Mouse (Mus musculus) heart, embryonic 16.5 days (tissue): ENCODE results near the gene Npnt. TPM values are rescaled to one million over a fixed set of nuclear protein-coding genes. Genes with fewer than 3 reads are reported as not detected.

Experiments
- ATAC-seq: fragments of 200-750 bp; cut with Nextera tagmentation; replicated peaks from 2 replicates; pipeline ENCODE4 v1.8.0; 2017; ENCODE audit warnings: moderate number of reproducible peaks; ENCODE audit not compliant: insufficient read depth, low FRiP score; ENCODE audit errors: extremely low read depth
- H3K27ac ChIP-seq: fragments of 300-500 bp; sonication (generic); 2 replicates; pipeline ENCODE4 v1.5.1; 2014; ENCODE audit warnings: mild to moderate bottlenecking, low read length, control low read depth, moderate library complexity
- H3K27me3 ChIP-seq: fragments of 300-500 bp; sonication (generic); 2 replicates; pipeline ENCODE4 v1.6.1; 2014; ENCODE audit warnings: low read length, mixed read lengths; ENCODE audit not compliant: control insufficient read depth, insufficient read depth
- H3K36me3 ChIP-seq: fragments of 300-500 bp; sonication (generic); 2 replicates; pipeline ENCODE4 v1.6.1; 2014; ENCODE audit not compliant: control insufficient read depth, insufficient read depth
- H3K4me1 ChIP-seq: fragments of 300-500 bp; sonication (generic); 2 replicates; pipeline ENCODE4 v1.6.1; 2014; ENCODE audit warnings: low read length, mixed read lengths; ENCODE audit not compliant: control insufficient read depth, insufficient read depth
- H3K4me2 ChIP-seq: fragments of 300-500 bp; sonication (generic); 2 replicates; pipeline ENCODE4 v1.6.1; 2014; ENCODE audit warnings: low read depth, mild to moderate bottlenecking, control low read depth, low read length
- H3K4me3 ChIP-seq: fragments of 300-500 bp; sonication (generic); 2 replicates; pipeline ENCODE4 v1.5.1; 2014; ENCODE audit warnings: mild to moderate bottlenecking, control low read depth, low read length
- H3K9ac ChIP-seq: fragments of 300-500 bp; sonication (generic); 2 replicates; pipeline ENCODE4 v1.6.1; 2014; ENCODE audit warnings: low read length, control low read depth
- H3K9me3 ChIP-seq: fragments of 300-500 bp; sonication (generic); replicated peaks from 2 replicates; pipeline ENCODE4 v1.6.1; 2016; ENCODE audit warnings: low read length; ENCODE audit not compliant: control insufficient read depth
- WGBS: fragments of 180-500 bp; shearing (Covaris S2); extraction: QIAGEN DNeasy Blood & Tissue Kit; methylation state at CpG from one replicate; pipeline ENCODE4 v1.1.7; 2014; 5-methylcytosine and 5-hydroxymethylcytosine counted together
- polyA plus RNA-seq: library from polyadenylated mRNA; unstranded; fragments of >200 nt; fragmentation: Nextera tagmentation; extraction: Ambion mirVana; gene quantifications from 2 replicates; pipeline ENCODE4 v1.2.1, GENCODE M21; 2015

Npnt gene
- polyA plus RNA-seq, 1 experiment from 2014 or later = 11.7 TPM

DNA sequence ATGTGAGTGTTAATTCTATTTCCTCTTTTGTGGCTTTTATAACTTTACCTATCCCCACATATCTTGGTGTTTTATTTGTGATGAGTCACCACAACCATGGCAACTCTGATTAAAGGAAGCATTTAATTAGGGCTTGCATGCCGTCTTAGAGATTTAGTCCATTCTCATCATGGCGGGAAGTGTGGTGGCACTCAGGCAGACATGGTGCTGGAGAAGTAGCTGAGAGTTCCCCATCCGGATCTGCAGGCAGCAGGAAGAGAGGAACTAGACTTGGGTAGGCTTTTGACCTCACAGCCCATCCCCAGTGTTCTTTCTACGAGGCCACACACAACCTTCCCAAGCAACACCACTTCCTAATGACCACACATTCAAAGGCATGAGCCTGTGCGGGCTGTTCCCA, 16.2 kb upstream of the Npnt start:
- 70% methylated on average over 5 of the region's 5 CpGs for WGBS
- H3K4me1 ChIP-seq = no peaks in the 10 kb centered on the region
- ATAC-seq = no peak
- H3K27ac ChIP-seq = no peak overlapping the region
- H3K4me3 ChIP-seq = no peak overlapping the region
- H3K36me3 ChIP-seq = no peaks in the 10 kb centered on the region
- H3K9ac ChIP-seq = no peak overlapping the region
- no peaks in the 10 kb centered on the region for H3K27me3 ChIP-seq
- H3K4me2 ChIP-seq = no peak overlapping the region
- H3K9me3 ChIP-seq = no peaks in the 10 kb centered on the region

- Histone ChIP-seq H3K4me1 (no peaks in the 10 kb centered on the region), H3K4me3 (no peak overlapping the region), H3K27me3 (no peaks in the 10 kb centered on the region), H3K9ac (no peak overlapping the region), H3K27ac (no peak overlapping the region), H3K4me2 (no peak overlapping the region), H3K36me3 (no peaks in the 10 kb centered on the region), H3K9me3 (no peaks in the 10 kb centered on the region)
- WGBS = 58% methylated on average over 9 of the region's 9 CpGs
- ATAC-seq = no peak
These were observed 14.8 kb upstream of the Npnt start for GRCm38 (mm10) chr3:132964715-132965507.

DNA sequence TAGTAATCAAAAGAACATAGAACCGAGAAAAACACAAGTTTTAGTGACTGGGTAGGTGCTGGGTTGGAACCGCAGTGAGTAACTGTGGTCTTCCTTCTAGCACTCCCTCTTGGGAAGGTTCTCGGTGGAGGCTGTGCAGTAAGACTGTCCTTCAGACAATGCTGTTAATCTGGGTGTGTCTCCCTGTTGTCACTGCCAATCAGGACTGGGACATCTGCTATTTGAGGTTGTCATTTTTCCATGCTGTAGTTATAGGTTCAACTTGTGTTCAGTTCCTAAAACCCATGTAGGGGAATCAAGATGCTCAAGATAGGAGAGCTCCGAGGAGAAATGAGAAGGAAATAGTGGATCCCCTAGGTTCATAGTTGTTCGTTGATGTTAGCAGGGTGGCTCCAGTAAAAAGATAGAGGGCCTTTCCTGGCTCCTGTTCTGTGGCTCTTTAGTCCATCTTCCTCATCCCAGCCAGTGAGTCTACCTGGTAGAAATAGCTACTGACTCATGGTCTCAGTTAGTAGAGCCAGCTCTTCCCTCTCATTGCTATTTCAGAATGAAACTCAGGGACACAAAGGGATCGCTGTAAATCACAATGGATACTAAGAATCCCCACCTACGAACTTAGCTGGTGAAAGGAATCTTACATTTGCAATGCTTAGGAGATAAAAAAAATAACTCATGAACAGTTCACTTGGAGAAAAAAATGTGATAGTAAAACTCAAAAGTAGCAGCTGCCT, 12.7 kb upstream of the Npnt start:
- Histone ChIP-seq H3K27ac (no peak overlapping the region), H3K9me3 (no peaks in the 10 kb centered on the region), H3K4me2 (no peak overlapping the region), H3K4me1 (no peaks in the 10 kb centered on the region), H3K36me3 (no peaks in the 10 kb centered on the region), H3K9ac (no peak overlapping the region), H3K27me3 (no peaks in the 10 kb centered on the region), H3K4me3 (no peak overlapping the region)
- 81% methylated on average over 7 of the region's 7 CpGs for WGBS
- no peak for ATAC-seq

DNA sequence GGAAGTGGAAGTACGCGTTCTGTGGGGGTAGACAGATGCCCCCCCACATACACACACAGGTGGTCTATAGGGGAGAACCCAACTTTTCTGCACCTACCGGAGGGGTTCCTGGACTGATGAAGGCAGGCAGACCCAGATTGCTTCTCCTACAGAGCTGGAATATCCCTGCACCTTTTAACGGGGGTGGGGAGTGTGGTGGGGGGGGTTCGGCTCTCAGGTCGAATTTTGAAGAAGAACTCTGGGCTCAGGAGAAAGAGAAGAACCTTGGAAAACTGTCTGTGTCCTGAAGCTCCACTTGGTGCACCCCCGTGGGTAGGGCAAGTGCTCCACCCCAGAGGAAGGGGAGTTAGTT, 414 bp upstream of the Npnt start:
- Histone ChIP-seq H3K9me3 (no peaks in the 10 kb centered on the region), H3K4me2 (peak overlapping the region; percentile 100), H3K9ac (peak overlapping the region; percentile 74), H3K27me3 (no peaks in the 10 kb centered on the region), H3K27ac (no peak overlapping the region), H3K4me1 (peaks cover 6% of the 10 kb centered on the region), H3K4me3 (peak overlapping the region; percentile 77), H3K36me3 (no peaks in the 10 kb centered on the region)
- no peak for ATAC-seq
- 8% methylated on average over 7 of the region's 7 CpGs for WGBS

GRCm38 (mm10) chr3:132949380-132949790, 706 bp downstream of the Npnt start:
- peak; percentile 42 for ATAC-seq
- Histone ChIP-seq H3K4me1 (peaks cover 11% of the 10 kb centered on the region), H3K27me3 (no peaks in the 10 kb centered on the region), H3K36me3 (no peaks in the 10 kb centered on the region), H3K9ac (peak overlapping the region; percentile 74), H3K27ac (no peak overlapping the region), H3K4me3 (peak overlapping the region; percentile 77), H3K9me3 (no peaks in the 10 kb centered on the region), H3K4me2 (peak overlapping the region; percentile 100)
- under 1% methylated on average over 23 of the region's 26 CpGs for WGBS

- 18% methylated on average over 7 of the region's 7 CpGs for WGBS
- H3K4me1 ChIP-seq = peaks cover 11% of the 10 kb centered on the region
These were observed 1.7 kb downstream of the Npnt start for GRCm38 (mm10) chr3:132948298-132948795.

GRCm38 (mm10) chr3:132946086-132946485, 4.0 kb downstream of the Npnt start:
- H3K4me1 ChIP-seq = peaks cover 11% of the 10 kb centered on the region
- ATAC-seq = no peak
- WGBS = 88% methylated on average over 5 of the region's 5 CpGs

More at GRCm38 (mm10) chr3:132948298-132948795, 1.7 kb downstream of the Npnt start:
- H3K36me3 ChIP-seq = no peaks in the 10 kb centered on the region
- H3K27me3 ChIP-seq = no peaks in the 10 kb centered on the region
- H3K27ac ChIP-seq = no peak overlapping the region
- no peak for ATAC-seq
- no peaks in the 10 kb centered on the region for H3K9me3 ChIP-seq
- H3K4me3 ChIP-seq = no peak overlapping the region; the same call in 1 of the 2 replicates
- peak overlapping the region; percentile 100; the same call in 1 of the 2 replicates for H3K4me2 ChIP-seq
- H3K9ac ChIP-seq = no peak overlapping the region

GRCm38 (mm10) chr3:132945669-132946068, 4.4 kb downstream of the Npnt start:
- Histone ChIP-seq H3K4me1 (peaks cover 11% of the 10 kb centered on the region), H3K9me3 (no peaks in the 10 kb centered on the region), H3K27me3 (no peaks in the 10 kb centered on the region), H3K4me3 (no peak overlapping the region), H3K9ac (no peak overlapping the region), H3K36me3 (no peaks in the 10 kb centered on the region), H3K4me2 (no peak overlapping the region), H3K27ac (no peak overlapping the region)
- WGBS = 67% methylated on average over 7 of the region's 7 CpGs
- ATAC-seq = no peak

More at GRCm38 (mm10) chr3:132946086-132946485, 4.0 kb downstream of the Npnt start:
- H3K9ac ChIP-seq = no peak overlapping the region
- no peaks in the 10 kb centered on the region for H3K9me3 ChIP-seq
- H3K4me3 ChIP-seq = no peak overlapping the region
- H3K4me2 ChIP-seq = no peak overlapping the region
- no peak overlapping the region for H3K27ac ChIP-seq
- no peaks in the 10 kb centered on the region for H3K36me3 ChIP-seq
- no peaks in the 10 kb centered on the region for H3K27me3 ChIP-seq

DNA sequence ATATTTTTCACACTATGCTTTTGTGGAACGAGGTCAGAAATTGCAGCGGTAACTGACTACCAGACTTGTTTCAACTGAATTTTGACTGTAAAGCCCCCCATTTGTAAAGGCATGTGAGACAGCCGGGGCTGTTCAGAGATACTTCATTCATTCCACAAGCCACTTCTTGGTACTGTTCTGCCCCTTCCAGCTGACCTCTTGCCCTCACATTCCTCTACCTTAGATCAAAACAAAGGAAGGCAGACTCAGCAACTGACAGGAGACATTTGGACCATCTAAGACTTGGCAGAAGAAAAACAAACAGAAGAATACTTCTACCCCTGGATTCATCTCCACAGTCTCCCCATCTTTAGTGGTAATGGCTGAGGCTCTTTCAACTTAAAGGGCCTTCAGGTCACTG, 5.5 kb downstream of the Npnt start:
- Histone ChIP-seq H3K9ac (no peak overlapping the region), H3K4me1 (peaks cover 11% of the 10 kb centered on the region), H3K4me3 (no peak overlapping the region), H3K9me3 (no peaks in the 10 kb centered on the region), H3K27ac (no peak overlapping the region), H3K36me3 (no peaks in the 10 kb centered on the region), H3K4me2 (no peak overlapping the region), H3K27me3 (no peaks in the 10 kb centered on the region)
- ATAC-seq = no peak
- WGBS = 65% methylated on average over 3 of the region's 3 CpGs
